Mouse (Mus musculus): ENCODE measurements around the gene Aaed1.
A peak's percentile ranks its signal among the peaks of the same experiment; 100 is the strongest.
"Not testable (repeated sequence)": the region's sequence is repeated elsewhere in the genome, so short reads cannot be mapped to it uniquely, and the experiment has no call there.

Gene Aaed1

DNA sequence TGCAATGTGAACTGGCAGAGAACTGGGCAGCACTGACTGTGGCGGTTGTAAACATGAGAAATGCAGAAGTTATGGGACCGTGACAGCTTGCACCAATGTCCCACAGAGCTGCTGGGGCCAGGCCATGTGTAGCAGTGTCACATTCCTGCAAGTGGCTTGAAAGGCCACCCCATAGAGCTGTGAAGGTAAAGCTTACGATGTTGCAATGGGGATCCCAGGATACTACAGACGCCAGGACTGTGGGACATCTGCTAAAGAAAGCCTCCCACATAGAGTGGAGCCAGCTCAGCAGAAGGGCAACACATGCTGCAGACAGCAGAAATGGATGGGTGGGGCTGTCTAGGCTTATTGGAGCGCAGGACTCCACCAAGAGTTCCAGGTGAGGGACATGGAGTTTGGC lies 5.0 kb downstream of the Aaed1 start:
- no peak for DNase-seq

DNA sequence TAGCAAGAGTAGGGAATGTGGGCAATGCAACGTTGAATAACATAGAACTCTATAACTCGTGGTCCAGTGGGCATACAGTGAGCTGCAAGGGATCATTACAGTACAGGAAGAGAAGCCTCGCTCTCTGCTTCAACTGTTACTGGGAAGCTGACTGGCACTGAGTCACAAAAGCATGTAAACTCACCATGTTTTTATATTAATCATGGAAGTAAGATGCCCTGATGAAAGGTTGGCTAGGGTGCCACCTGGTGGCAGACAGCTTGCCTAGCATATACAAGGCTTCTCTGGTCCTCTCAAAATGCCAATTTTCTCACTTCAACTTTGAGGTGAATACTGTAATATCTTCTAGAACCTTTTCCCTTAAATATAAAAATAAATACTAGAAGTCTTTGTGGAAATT lies 6.4 kb downstream of the Aaed1 start:
- peak; percentile 61 for DNase-seq

DNA sequence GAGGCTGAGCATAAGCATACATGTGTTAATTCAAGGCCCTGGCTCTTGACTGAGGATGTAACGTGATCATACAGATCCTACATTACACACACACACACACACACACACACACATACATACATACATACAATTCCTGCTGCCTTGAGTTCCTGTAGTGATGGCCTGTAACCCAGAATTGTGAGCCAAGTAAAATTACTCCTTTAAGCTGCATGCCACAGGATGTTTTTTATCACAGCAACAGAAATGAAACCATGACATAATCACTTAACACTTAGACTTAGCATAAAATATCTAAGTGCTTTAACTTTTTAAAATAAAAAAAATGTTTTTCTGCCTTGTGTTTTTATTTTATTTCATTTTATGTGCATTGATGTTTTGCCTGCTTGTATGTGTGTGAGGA lies 13.4 kb downstream of the Aaed1 start:
- no peak for DNase-seq

DNA sequence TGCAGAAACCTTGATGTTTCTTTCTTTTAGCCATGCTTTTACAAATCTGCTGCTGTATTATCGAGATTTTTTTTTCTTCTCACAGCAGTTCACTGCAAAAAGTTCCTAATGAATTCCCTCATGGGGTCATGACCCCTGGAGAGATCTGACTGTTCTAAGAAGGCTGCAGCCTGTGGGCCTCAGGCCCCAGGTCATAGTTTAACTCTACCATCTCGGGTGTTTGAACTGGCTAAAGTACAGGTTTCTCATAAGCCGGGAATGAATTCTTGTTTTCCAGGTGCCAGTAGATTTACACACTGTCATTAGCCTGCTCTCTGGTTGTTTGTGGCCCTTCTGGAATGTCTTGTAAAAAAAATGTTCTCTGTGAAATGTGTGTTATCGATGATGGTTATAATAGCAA lies 25.7 kb downstream of the Aaed1 start:
- DNase-seq: peak; percentile 58

DNA sequence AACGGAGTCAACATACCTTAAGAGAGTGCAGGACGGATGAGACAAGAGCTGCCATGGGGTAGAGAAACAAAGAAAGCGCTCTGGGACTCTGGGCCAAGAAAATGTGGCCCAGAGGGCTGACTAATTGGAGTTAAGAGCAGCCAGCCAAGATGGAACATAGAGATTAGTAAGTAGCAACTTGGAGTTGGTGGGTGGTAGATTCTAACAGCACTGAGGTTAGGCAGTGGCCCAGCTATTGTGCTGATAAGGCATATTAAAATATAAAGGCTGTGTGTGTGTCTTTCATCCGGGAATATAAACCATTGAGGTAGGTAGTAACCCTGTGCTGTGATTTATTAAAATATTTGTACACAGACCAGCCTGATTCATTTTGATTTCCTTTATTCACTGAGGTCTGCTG lies 26.2 kb downstream of the Aaed1 start:
- DNase-seq: no peak

DNA sequence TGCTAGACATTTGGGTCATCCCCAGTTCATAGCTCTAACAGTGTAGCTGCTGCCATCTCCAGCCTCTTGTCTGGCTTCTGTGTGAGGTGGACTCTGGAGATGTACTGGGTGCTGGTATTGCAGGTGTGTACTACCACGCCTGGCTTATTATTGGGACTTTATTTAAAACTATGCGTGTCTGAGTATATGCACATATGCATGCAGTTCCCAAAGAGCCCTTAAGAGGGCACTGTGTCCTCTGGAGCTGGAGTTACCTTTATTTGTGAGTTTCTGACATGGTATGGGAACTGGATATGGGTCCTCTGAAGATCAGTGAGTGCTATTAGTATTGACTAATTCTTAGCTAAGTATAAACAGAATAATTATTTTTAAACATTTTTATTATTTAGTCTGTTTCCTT lies 27.8 kb downstream of the Aaed1 start:
- no peak for DNase-seq

DNA sequence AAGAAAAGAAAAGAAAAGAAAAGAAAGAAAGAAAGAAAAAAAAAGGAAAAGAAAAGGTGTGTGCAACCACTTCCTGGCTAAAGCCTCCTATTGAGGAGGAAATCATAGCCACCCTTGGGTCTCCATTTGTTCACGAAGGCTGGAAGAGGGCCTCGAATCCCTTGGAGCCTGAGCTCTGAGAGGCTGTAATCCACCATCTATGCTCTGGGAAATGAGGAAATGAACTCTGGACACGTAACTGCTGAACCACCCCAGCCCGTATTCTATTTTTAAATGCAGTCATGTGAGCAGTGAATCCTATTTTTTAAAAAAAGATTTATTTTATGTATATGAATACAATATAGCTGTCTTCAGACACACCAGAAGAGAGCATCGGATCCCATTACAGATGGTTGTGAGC lies 31.6 kb downstream of the Aaed1 start:
- no peak for DNase-seq

DNA sequence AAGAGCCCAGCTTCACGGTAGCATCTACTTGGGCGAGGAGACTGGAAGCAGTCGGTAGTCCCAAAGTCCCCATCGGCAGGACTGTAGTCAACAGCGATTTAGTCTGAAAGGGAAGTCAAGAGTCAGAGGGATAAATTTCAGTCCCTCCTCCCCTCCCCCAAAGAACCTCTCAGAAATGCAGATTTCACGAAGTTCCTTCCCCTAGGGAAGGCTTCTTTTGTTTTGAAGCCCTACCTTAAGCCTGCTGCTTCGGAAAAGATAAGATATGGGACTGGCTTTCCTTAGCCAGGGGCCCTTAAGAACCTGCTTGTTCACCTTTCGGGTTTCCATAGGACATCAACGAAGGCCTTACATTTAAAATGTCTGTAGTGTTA lies 36.8 kb downstream of the Aaed1 start:
- DNase-seq: no peak

DNA sequence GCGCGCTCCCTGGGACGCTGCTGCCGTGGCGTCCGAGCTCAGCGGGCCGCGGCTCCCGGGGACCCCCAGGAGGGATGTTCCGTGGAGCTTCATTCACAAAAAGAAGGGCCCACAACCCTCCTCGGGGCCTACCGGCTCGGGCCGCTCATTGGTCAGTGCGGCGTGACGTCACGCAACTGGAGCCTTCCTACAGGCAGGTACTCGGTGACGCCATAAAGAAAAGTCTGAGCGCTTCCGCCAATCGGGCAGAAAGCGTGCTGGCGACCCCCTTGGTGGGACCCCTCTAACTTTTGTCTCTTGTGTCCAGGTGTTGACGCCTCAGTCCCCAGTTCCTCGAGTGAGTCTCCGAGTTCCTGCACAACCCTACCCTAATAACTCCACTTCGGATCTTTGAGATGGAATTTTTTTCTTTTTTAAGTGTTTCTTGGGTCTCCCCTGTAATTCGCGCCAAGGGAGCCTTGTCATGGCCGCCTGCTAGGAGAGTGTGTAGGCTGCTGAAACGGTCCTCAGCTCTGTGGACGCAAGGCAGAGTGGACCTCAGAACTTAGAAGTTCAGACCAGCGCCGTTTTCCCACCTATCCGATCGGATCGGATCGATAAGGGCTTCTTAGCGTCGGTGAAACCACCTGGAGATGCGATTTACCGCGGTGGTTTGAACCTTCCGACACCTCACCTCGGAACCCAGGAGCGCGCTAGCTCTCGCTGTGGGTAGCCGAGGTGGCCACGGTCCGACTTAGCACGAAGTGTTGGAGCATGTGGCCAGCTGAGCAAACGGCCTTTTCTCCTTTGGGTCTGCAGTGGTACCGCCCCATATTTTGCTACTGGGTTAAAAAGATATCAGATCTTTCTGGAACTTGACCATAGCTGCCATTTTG lies 37.4 kb downstream of the Aaed1 start, which contains the start of gene Cdc14b:
Gene Cdc14b (minus strand): TSS at position 412 of the 875 bp plus-strand sequence.
- DNase-seq: peak; percentile 78

DNA sequence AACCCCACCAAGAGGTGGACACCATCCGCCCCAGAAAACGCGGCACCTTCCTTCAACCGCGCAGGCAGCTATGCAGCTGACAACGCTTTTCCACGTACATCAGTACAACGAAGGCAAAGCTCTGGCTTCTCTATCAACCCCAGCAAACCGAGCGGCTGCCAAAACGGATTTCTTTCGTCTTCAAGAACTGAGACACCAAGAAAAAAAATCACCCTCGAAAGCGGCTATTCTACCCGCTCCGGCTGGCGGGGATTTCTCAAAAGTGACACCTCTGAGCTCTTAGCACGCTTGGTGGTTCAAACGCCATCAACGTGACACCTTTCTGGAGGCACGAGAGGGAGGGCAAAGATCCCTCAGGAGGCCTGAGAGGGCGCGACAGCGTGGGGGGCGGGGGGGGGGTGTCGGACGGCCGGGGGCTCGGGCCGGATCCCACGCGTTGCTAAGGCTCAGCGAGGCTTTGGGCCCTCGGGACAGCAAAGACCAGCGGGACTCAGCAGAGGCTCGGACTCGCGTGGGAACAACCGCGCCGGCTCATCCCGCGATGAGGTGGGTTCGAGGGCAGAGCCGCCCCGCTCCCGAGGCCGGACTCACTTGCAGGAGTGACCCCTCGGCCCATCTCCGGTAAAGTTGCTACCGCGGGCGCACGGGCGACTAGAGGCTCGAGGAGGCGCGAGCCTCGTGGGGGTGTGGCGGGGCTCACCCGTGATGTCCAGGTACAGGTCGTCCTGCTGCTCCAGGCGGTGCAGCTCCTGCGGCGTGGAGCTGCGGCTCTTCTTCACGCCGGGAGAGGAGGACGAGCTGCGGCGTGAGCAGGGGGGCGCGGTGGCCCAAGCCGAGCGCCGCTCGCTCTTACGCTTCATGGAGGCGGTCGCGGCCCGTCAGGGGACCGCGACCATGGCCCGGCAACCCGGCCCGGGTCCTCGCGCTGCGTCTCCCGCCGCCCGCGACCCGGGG lies 38.3 kb downstream of the Aaed1 start:
- DNase-seq: no peak

DNA sequence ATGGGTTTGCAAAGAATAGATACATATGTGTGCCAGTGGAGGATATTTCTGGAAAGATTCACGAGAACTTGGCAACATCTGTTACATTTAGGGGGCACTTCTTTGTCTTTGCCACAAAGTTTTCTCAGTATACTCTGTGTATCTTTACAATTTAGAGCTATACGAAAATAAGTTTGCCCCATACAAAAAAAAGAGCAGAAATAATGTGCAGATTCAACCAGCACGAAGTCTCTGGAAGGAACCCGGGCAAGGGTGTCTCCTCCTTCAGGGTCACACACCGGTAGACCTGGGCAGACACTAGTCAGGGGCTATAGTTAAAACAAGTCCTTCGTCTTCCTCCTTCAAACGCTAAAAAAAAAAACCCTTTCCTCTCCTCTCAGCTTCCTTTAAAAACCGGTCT lies 39.2 kb downstream of the Aaed1 start:
- no peak for DNase-seq

DNA sequence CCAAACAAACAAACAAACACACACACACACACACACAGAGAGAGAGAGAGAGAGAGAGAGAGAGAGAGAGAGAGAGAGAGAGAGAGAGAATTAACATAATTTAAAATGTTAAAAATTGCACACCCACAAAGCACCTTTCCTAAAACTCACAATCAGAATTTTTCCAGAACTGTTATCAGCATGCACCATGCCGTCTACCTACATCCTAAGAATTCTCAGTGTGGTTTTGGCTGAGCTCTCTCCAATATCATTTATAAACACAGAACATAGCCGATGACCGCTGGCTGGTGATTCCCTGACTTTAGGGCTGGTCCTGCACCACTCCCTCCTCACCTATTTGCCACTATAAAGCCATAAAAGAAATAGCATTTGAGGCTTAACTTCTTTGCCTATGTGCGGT lies 44.1 kb downstream of the Aaed1 start:
- no peak for DNase-seq

DNA sequence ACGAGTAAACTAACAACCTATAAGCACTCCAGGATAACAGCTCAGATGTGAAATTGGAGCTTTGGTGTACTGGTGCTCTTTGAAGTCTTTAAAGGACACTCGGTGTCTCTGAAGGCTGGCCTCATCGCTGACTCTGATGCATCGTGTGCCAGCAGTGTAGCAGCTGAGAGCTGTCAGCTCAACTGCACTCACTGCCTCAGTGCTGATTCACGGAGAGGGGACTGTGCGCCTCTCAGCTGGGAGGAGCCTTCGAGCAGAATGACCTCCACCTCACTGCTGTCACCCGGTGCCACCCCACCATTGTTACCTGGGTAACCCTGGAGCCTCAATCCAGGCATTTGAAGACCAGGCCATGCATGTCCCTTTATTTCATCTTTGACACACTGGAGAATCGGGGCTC lies 45.4 kb downstream of the Aaed1 start:
- DNase-seq: no peak

DNA sequence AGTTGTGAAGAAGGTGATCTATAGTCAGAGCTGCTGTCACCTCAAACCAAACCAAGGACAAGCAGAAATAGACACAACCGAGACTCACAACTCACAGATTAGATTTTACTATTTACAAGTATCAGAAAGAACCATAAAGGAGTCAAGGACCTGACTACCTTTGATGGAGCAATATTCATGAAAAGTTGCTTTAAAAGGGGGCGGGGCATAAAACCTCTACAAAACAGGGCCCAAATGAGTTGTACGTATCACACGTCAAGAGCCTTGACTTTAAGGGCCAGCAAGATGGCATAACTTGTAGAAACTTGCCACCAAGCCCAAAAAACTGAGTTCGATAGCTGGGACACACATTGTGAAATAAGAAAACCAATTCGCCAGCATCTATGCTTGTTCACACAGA lies 47.9 kb downstream of the Aaed1 start:
- DNase-seq: no peak

DNA sequence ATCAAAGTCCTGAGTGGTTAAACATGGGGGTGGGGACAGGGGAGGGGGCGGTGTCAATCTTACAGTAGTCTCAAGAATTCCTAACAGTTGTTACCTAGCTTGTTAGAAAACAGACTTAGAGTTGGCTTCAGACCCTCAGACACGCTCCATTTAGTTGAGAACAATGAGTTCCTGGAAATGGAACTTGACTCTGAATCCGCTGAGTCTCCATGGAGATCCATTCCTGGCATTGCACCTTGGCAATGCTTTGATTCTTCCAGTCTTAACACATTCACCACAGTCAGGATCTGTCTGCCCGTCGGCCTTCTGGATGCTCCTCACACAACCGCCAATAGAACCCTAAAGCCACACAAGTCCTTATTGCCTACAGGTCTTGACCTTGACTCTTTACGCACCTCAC lies 52.6 kb downstream of the Aaed1 start:
- DNase-seq: no peak

DNA sequence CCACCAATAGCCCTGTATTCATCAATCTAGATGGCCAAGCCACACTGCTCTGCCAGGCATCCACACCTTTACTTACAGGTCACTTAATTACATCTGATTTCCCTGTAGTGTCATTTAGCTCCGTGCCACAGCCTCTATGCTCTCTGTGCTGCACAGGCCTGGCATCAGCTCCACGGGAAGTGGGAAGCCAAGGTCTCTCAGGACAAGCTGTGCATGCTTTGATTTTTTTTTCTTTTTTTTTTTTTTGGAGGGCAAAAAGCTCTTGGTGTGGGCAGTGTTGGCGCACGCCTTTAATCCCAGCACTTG lies 54.0 kb downstream of the Aaed1 start:
- DNase-seq: no peak

DNA sequence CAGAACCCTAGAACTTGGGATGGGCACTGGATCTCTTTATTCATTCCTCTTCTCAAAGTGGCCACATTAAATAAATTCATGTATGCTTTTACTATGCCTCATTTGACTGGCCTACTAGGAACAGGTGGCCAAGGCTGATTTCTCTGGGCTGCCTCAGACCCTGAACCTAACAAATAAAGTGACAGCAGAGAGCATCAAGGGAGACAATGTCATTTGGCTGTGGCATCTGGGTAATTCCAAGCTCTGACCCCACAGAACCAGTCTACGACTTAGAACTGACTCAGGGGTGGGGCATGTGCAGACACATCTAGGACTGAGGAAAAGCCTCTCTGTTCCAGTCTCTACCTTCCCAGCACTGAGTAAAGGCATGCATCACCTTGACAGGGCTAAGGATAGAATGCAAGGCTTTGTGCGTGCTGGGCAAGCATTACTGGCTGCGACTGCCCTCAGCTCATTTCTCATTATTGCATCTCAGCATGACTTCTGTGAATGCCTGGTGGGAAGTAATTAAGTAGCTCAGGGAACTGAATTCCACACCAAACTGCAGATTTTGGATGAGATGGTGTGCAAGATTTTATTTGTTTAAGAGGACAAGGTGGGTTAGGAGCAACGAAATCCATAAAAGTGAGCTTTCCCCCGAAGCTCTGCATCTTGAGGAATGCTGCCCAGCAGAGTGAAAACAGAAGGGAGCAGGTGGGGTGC lies 54.5 kb downstream of the Aaed1 start:
- no peak for DNase-seq

DNA sequence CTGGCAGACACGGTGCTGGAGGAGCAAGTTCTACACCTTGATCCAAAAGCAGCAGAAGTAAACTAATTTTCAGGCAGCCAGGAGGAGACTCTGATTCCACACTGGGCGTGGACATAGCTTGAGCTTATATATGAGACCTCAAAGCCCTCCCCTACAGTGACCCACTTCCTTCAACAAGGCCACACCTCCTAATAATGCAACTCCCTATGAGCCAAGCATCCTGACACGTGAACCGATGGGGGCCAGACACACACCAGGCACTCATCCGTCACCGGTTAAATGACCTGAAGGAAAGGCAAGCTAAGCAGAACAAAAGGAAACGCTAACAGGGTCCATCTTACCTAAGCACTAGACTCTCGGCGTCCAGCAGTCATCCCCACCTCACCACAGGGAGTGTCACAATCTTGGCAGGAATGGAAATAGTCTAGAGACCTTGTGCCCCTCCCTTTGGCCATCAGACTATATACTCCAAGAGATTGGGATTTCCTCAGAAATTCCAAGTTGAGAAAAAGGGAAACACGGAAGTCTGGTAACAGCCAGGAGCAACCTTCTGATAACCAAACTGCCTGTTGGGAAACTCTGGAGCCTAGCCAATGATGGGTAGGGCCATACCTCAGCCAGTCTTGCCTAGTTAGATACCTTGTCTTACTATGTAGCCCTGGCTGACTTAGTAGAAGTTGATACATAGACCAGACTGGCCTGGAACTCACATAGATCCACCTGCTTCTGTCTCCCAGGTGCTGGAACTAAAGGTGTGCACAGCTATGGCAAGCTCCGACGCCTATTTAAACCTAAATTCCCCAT lies 55.3 kb downstream of the Aaed1 start:
- DNase-seq: no peak

DNA sequence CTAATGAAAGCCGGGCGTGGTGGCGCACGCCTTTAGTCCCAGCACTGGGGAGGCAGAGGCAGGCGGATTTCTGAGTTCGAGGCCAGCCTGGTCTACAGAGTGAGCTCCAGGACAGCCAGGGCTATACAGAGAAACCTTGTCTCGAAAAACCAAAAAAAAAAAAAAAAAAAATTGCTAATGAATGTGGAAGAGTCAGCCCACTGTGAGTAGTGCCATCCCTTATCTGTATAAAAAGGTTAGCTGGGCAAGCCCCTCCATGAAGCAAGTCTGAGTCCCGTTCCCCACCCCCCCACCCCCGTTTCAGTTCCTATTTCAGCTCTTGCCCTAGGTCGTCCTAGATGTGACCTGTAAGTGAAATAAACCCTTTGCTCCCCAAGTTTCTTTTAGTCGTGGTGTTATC lies 58.3 kb downstream of the Aaed1 start:
- not testable (repeated sequence) for DNase-seq

DNA sequence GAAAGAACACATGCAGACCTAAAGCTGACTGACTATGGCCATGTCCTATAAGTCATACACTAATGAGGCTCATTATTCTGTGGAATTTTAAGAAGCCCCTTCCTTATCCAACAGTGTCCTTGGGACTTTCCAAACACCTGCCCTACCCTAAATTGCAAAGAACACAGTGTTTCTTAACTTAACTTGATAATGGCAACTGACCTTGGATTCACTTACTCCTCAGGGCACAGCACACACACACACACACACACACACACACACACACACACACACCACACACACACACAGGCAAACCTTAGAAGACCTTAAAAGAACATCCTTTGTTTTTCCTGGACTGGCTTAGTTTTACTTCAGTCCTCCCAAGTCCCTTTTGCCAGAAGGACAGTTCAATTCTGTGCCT lies 58.8 kb downstream of the Aaed1 start:
- no peak for DNase-seq

DNA sequence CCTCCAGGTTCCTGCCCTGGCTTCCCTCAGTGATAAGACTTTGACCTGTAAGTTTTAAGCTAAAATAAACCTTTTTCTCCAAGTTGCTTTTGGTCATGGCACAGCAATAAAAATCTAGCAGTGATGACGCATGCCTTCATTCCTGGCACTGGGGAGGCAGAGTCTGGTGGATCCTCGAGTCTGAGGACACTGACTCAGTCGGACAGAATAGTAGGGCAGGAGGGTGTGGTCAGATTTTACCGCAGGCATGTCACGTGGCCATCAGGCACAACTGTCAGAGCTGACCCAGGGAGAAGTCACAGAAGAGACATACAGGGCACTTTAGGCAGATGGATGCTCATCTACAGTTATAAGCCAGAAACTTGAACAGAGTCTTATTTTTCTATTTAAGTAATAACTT lies 60.4 kb downstream of the Aaed1 start:
- DNase-seq: no peak

DNA sequence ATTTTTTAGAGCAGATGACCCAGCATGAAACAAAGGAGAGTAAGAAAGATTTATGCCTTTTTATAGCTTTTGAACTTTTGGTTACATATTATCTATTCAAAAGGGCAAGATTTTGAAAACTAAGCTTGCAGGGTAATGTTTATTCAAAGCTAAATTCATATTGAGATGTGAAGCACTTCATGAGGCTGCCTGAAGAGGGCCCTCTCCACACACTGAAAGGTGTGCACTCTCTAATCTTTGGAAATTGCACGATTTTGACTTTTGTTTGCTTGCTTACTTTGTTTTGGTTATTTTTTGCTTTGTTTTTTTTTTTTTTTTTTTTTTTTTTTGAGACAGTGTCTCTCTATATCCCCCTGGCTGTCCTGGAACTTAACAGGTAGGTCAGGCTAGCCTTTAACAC lies 62.1 kb downstream of the Aaed1 start:
- peak; percentile 79 for DNase-seq

Data from kidney, adult 9 months (tissue).